Mouse (Mus musculus) heart, postnatal 14 days (tissue): Measurements from ENCODE around the gene Ddx47. TPM values are rescaled to one million over a fixed set of nuclear protein-coding genes. Genes with fewer than 3 reads are reported as not detected.

Experiments used
- DNase-seq, 2 experiments: peaks; one replicate each; pipeline ENCODE4 v3.0.0; 2021 to 2022
- intact Hi-C: fragments of 180-260 bp; cut with DNase I; formaldehyde crosslinking; loops from one replicate; pipeline ENCODE4 v1.15.1; 2025
- long read RNA-seq, 2 experiments: library from polyadenylated mRNA; stranded (forward); transcript quantifications; one replicate each; pipeline ENCODE4 v2.0.0; 2021
- total RNA-seq, 2 experiments: library from RNA; stranded (reverse); gene quantifications; 2 replicates each; pipeline ENCODE4 v1.2.3; 2021

Gene Ddx47
- total RNA-seq: 10 to 100 TPM; 39.3 to 43.3 TPM
- long read RNA-seq, experiment 1, transcript Ddx47-201 (12 exons, 1,764 nt): major isoform, 35 of 40 reads
- long read RNA-seq, experiment 1, partial matches to known transcripts: 2 of 40 reads
- long read RNA-seq, experiment 1, other reads (novel, unspliced or antisense): 3 of 40 reads
- long read RNA-seq, experiment 2, transcript Ddx47-201 (12 exons, 1,764 nt): major isoform, 23 of 29 reads
- long read RNA-seq, experiment 2, partial matches to known transcripts: 3 of 29 reads
- long read RNA-seq, experiment 2, other reads (novel, unspliced or antisense): 3 of 29 reads

- DNase-seq: peak; percentile 92 to 97
- intact Hi-C loops: no loop called here
Measured at GRCm38 (mm10) chr6:135011048-135011733, at the start of gene Ddx47. Gene Ddx47, plus strand, starts transcription at chr6:135011612.

GRCm38 (mm10) chr6:134961858-134962517 is 49.4 kb upstream of the Ddx47 start:
- DNase-seq: no peak
- intact Hi-C loops: no loop called here

- no peak for DNase-seq
- intact Hi-C loops: no loop called here
Measured at GRCm38 (mm10) chr6:134962518-134962893, 48.9 kb upstream of the Ddx47 start.

- intact Hi-C loops: no loop called here
Measured at GRCm38 (mm10) chr6:134963910-134964309, 47.5 kb upstream of the Ddx47 start.

GRCm38 (mm10) chr6:134966681-134967080 is 44.7 kb upstream of the Ddx47 start:
- intact Hi-C loops: no loop called here
- DNase-seq: no peak

More at GRCm38 (mm10) chr6:134963910-134964309, 47.5 kb upstream of the Ddx47 start:
- DNase-seq: no peak

- no peak for DNase-seq
- intact Hi-C loops: no loop called here
Measured at GRCm38 (mm10) chr6:134968326-134968725, 43.1 kb upstream of the Ddx47 start.

- intact Hi-C loops: no loop called here
- no peak for DNase-seq
Measured at GRCm38 (mm10) chr6:134969498-134969897, 41.9 kb upstream of the Ddx47 start.

GRCm38 (mm10) chr6:134972096-134972495 is 39.3 kb upstream of the Ddx47 start:
- intact Hi-C loops: no loop called here

GRCm38 (mm10) chr6:134976628-134977027 is 34.8 kb upstream of the Ddx47 start:
- peak in 1 of 2 experiments; percentile 16 for DNase-seq
- intact Hi-C loops: no loop called here

More at GRCm38 (mm10) chr6:134972096-134972495, 39.3 kb upstream of the Ddx47 start:
- DNase-seq: no peak

- intact Hi-C loops: loop anchor here (2.0 kb wide), 1 partner anchor 61 kb away; the partner anchor contains the start of gene Cdkn1b
- peak; percentile 57 to 58 for DNase-seq
Measured at GRCm38 (mm10) chr6:134981231-134982062, 30.0 kb upstream of the Ddx47 start, which contains the start of gene Apold1. Gene Apold1, plus strand, starts transcription at chr6:134981718.

GRCm38 (mm10) chr6:134983529-134984370 is 27.7 kb upstream of the Ddx47 start:
- intact Hi-C loops: loop anchor here (2.0 kb wide), 1 partner anchor 63 kb away; the partner anchor contains the start of gene Cdkn1b

GRCm38 (mm10) chr6:134984748-134985147 is 26.7 kb upstream of the Ddx47 start:
- DNase-seq: peak in 1 of 2 experiments; percentile 27

More at GRCm38 (mm10) chr6:134983529-134984370, 27.7 kb upstream of the Ddx47 start:
- DNase-seq: peak; percentile 95 to 96

GRCm38 (mm10) chr6:134988377-134988776 is 23.0 kb upstream of the Ddx47 start:
- intact Hi-C loops: no loop called here
- DNase-seq: no peak

More at GRCm38 (mm10) chr6:134984748-134985147, 26.7 kb upstream of the Ddx47 start:
- intact Hi-C loops: no loop called here

- intact Hi-C loops: no loop called here
- no peak for DNase-seq
Measured at GRCm38 (mm10) chr6:134990674-134991073, 20.7 kb upstream of the Ddx47 start.

GRCm38 (mm10) chr6:134994031-134994651 is 17.3 kb upstream of the Ddx47 start:
- DNase-seq: no peak
- intact Hi-C loops: no loop called here

- DNase-seq: no peak
- intact Hi-C loops: no loop called here
Measured at GRCm38 (mm10) chr6:134994985-134995384, 16.4 kb upstream of the Ddx47 start.

- intact Hi-C loops: no loop called here
- no peak for DNase-seq
Measured at GRCm38 (mm10) chr6:134996918-134997317, 14.5 kb upstream of the Ddx47 start.

- no peak for DNase-seq
- intact Hi-C loops: no loop called here
Measured at GRCm38 (mm10) chr6:134998076-134998475, 13.3 kb upstream of the Ddx47 start.

- intact Hi-C loops: no loop called here
- no peak for DNase-seq
Measured at GRCm38 (mm10) chr6:134998781-134999180, 12.6 kb upstream of the Ddx47 start.
